18 mouse cellular contexts compared by ENCODE assay signal in the genomic region with DNA sequence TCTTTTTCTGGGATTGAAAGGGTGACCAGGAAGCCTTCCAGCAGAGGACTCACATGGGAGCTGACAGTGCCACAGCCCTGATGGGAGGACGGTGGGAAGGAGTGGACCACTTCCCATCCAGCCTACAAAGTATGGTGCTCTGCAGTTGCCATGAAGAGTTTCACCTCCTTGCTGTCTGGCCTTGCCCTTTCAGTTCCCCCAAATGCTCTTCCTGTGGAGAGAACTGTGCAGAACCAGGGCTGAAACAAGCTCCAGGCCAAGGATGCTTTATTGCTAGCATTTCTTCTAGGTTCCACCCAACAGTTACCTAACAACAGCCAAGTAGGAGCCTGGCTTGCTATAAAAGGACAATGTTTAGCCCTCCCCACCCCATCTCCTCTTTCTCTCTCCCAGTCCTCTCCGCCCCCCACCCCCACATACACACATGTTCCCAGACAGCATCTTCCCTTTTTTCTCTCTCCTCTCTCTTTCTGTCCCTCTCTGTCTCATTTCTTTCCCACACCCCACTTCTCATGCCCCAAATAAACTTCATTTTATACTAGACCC. TPM values are rescaled to one million over a fixed set of nuclear protein-coding genes. Genes with fewer than 3 reads are reported as not detected.
DNase-seq lines count a peak whose midpoint lies in the region; ATAC-seq and TF ChIP-seq lines count a peak whose summit lies in the region.
"Had no signal": no experiment of that assay in that cellular context is flagged by ENCODE, and none has a peak within 500 bp of the region (broad histone marks: within the 10 kb centered on the region; RNA-seq: fewer than 3 reads in every experiment).

No protein-coding gene starts in this region.

- peaks cover 5% of the 10 kb centered on the region for H3K36me3 ChIP-seq in heart, adult 2 months (ENCODE audit: control insufficient read depth, insufficient read depth, low read length)
- 0 out of 2 replicates have a peak, but pooled peaks cover 4% of the 10 kb centered on the region for H3K36me3 ChIP-seq in heart, embryonic 12.5 days
- H3K36me3 ChIP-seq in embryonic facial prominence, embryonic 15.5 days, result no peaks in the 10 kb centered on the region
- no peaks in the 10 kb centered on the region for H3K36me3 ChIP-seq in splenic B cell, adult 2 months (ENCODE audit: control insufficient read depth, insufficient read depth, low read length, poor library complexity, severe bottlenecking)
- H3K36me3 ChIP-seq: hindbrain, embryonic 12.5 days; neural tube, embryonic 15.5 days had no signal

- H3K9ac ChIP-seq in heart, adult 2 months (ENCODE audit: low read depth, low read length), result no peak overlapping the region
- H3K9ac ChIP-seq in heart, embryonic 12.5 days, result no peak overlapping the region
- no peak overlapping the region for H3K9ac ChIP-seq in embryonic facial prominence, embryonic 15.5 days
- H3K9ac ChIP-seq: hindbrain, embryonic 12.5 days; limb, embryonic 13.5 days; lung, embryonic 14.5 days; neural tube, embryonic 15.5 days had no signal

- no peak for TF ChIP-seq EP300 in heart, adult 2 months (IDR thresholded peaks at IDR 0.05; ENCODE audit: insufficient read depth, low read depth, low read length)

- no peak overlapping the region for H3K4me2 ChIP-seq in heart, embryonic 12.5 days
- no peak overlapping the region for H3K4me2 ChIP-seq in embryonic facial prominence, embryonic 15.5 days (replicated peaks)
- H3K4me2 ChIP-seq: hindbrain, embryonic 12.5 days; limb, embryonic 13.5 days; lung, embryonic 14.5 days; neural tube, embryonic 15.5 days had no signal

- intact Hi-C loops in heart, adult 2 months (cut with DNase I), result no loop called here

- no peaks in the 10 kb centered on the region for H3K9me3 ChIP-seq in heart, embryonic 12.5 days (replicated peaks)
- no peaks in the 10 kb centered on the region for H3K9me3 ChIP-seq in embryonic facial prominence, embryonic 15.5 days (replicated peaks)
- H3K9me3 ChIP-seq: hindbrain, embryonic 12.5 days; limb, embryonic 13.5 days; neural tube, embryonic 15.5 days had no signal

- no peaks in the 10 kb centered on the region for H3K27me3 ChIP-seq in heart, adult 2 months (ENCODE audit: control insufficient read depth, insufficient read depth, low read length)
- no peaks in the 10 kb centered on the region for H3K27me3 ChIP-seq in heart, embryonic 12.5 days (replicated peaks)
- H3K27me3 ChIP-seq in embryonic facial prominence, embryonic 15.5 days, result no peaks in the 10 kb centered on the region
- no peaks in the 10 kb centered on the region for H3K27me3 ChIP-seq in splenic B cell, adult 2 months (ENCODE audit: control insufficient read depth, insufficient read depth, low read length, poor library complexity, severe bottlenecking)
- H3K27me3 ChIP-seq: hindbrain, embryonic 12.5 days; limb, embryonic 13.5 days; neural tube, embryonic 15.5 days had no signal

- TF ChIP-seq POLR2A in heart, adult 2 months (IDR thresholded peaks at IDR 0.05; ENCODE audit: insufficient read depth, low read depth, low read length), result no peak

- H3K4me3 ChIP-seq in heart, adult 2 months, result no peak overlapping the region
- no peak overlapping the region for H3K4me3 ChIP-seq in heart, embryonic 12.5 days
- no peak overlapping the region for H3K4me3 ChIP-seq in embryonic facial prominence, embryonic 15.5 days (replicated peaks)
- H3K4me3 ChIP-seq: hindbrain, embryonic 12.5 days; limb, embryonic 13.5 days; neural tube, embryonic 15.5 days had no signal

- ATAC-seq in heart, embryonic 12.5 days (ENCODE audit: insufficient number of reproducible peaks, low FRiP score), result no peak
- no peak for ATAC-seq in embryonic facial prominence, embryonic 15.5 days (ENCODE audit: insufficient number of reproducible peaks, low FRiP score, low TSS enrichment, low read depth)

- no peak for TF ChIP-seq CTCF in heart, adult 2 months (IDR thresholded peaks at IDR 0.05)

- no peak for DNase-seq in heart, adult 2 months
- DNase-seq in spleen, adult 18-20 months, result peak; percentile 13 to 25
- no peak for DNase-seq in spleen, postnatal 14 days (ENCODE audit: low spot score in 2 of 2)
- DNase-seq in splenic B cell, adult 2 months (ENCODE audit: low read depth, low spot score), result peak; percentile 39
- no peak for DNase-seq in kidney, postnatal 36 days
- no peak for DNase-seq in natural killer cell, adult 2 months (ENCODE audit: low spot score in 2 of 2)
- DNase-seq: adrenal gland, adult 8-10 months; cerebellum, adult 9-11 months; gastrocnemius, postnatal 25 days; lung, embryonic 14.5 days; right cerebral cortex, postnatal 4 days; thymus, adult 18-20 months had no signal

- peaks cover 3% of the 10 kb centered on the region; the same call in 1 of the 2 replicates for H3K79me2 ChIP-seq in heart, adult 2 months (replicated peaks; ENCODE audit: control insufficient read depth, insufficient read depth, low read length)

- peak overlapping the region; percentile 33; the same call in 1 of the 2 replicates for H3K27ac ChIP-seq in heart, adult 2 months
- no peak overlapping the region for H3K27ac ChIP-seq in heart, embryonic 12.5 days (ENCODE audit: poor library complexity, severe bottlenecking)
- H3K27ac ChIP-seq in embryonic facial prominence, embryonic 15.5 days (replicated peaks), result peak overlapping the region; percentile 12
- H3K27ac ChIP-seq: hindbrain, embryonic 12.5 days; kidney, postnatal 0 days; neural tube, embryonic 15.5 days had no signal

- peaks cover 34% of the 10 kb centered on the region for H3K4me1 ChIP-seq in heart, adult 2 months (ENCODE audit: control insufficient read depth, insufficient read depth, low read length)
- H3K4me1 ChIP-seq in heart, embryonic 12.5 days (replicated peaks), result peaks cover 18% of the 10 kb centered on the region
- peaks cover 50% of the 10 kb centered on the region for H3K4me1 ChIP-seq in embryonic facial prominence, embryonic 15.5 days
- H3K4me1 ChIP-seq: neural tube, embryonic 15.5 days had no signal

- 63% methylated on average over 2 of the region's 2 CpGs for WGBS in heart, adult 2 months
- WGBS in heart, embryonic 12.5 days, result 74% methylated on average over 2 of the region's 2 CpGs
- WGBS in embryonic facial prominence, embryonic 15.5 days, result 74% methylated on average over 2 of the region's 2 CpGs

RNA-seq across cellular contexts. Expression of a gene that starts 16.3 kb away (rescaled TPM):
- total RNA-seq in heart, adult 2 months (2021), result 10 to 100 TPM; 12.9 to 17.0 TPM
- polyA plus RNA-seq in heart, adult 2 months (2012; rRNA removed), result 6.0 and 6.6 TPM in 2 replicates
- polyA plus RNA-seq in heart, embryonic 12.5 days (2016; fragmentation: Nextera tagmentation; extraction: Ambion mirVana), result 7.3 and 8.2 TPM in 2 replicates
- polyA plus RNA-seq in embryonic facial prominence, embryonic 15.5 days (2015; fragmentation: Nextera tagmentation; extraction: Ambion mirVana), result 17.5 and 20.0 TPM in 2 replicates

Comparison
In these comparisons a context has a peak if more than half of its experiments do, and no peak if none do; other contexts are left out.
1. DNase-seq: peak in spleen, adult 18-20 months (2 of 2) and splenic B cell, adult 2 months (single experiment); none in heart, adult 2 months (0 of 2), spleen, postnatal 14 days (0 of 2), kidney, postnatal 36 days (0 of 2) and natural killer cell, adult 2 months (0 of 2).